Mouse (Mus musculus) hindbrain, embryonic 16.5 days (tissue): ENCODE results near the gene Sel1l2. TPM values are rescaled to one million over a fixed set of nuclear protein-coding genes. Genes with fewer than 3 reads are reported as not detected.

ENCODE experiments used
- ATAC-seq: fragments of 200-750 bp; cut with Nextera tagmentation; 2 replicates; pipeline ENCODE4 v1.8.0; 2017; ENCODE audit warnings: moderate TSS enrichment, moderate library complexity
- H3K27ac ChIP-seq: fragments of 300-500 bp; sonication (generic); 2 replicates; pipeline ENCODE4 v1.5.1; 2014; ENCODE audit warnings: low read depth, mild to moderate bottlenecking, control low read depth, low read length, moderate library complexity
- H3K27me3 ChIP-seq: fragments of 300-500 bp; sonication (generic); replicated peaks from 2 replicates; pipeline ENCODE4 v1.6.1; 2014; ENCODE audit warnings: low read length; ENCODE audit not compliant: control insufficient read depth, insufficient read depth
- H3K36me3 ChIP-seq: fragments of 300-500 bp; sonication (generic); 2 replicates; pipeline ENCODE4 v1.6.1; 2014; ENCODE audit warnings: mild to moderate bottlenecking, low read length, moderate library complexity, mixed read lengths; ENCODE audit not compliant: control insufficient read depth, insufficient read depth
- H3K4me1 ChIP-seq: fragments of 300-500 bp; sonication (generic); 2 replicates; pipeline ENCODE4 v1.6.1; 2014; ENCODE audit warnings: low read depth, low read length; ENCODE audit not compliant: control insufficient read depth, insufficient read depth
- H3K4me2 ChIP-seq: fragments of 300-500 bp; sonication (generic); 2 replicates; pipeline ENCODE4 v1.6.1; 2014; ENCODE audit warnings: mild to moderate bottlenecking, low read length, control low read depth, moderate library complexity
- H3K4me3 ChIP-seq: fragments of 300-500 bp; sonication (generic); 2 replicates; pipeline ENCODE4 v1.5.1; 2014; ENCODE audit warnings: mild to moderate bottlenecking, low read length, control low read depth, moderate library complexity
- H3K9ac ChIP-seq: fragments of 300-500 bp; sonication (generic); 2 replicates; pipeline ENCODE4 v1.6.1; 2014; ENCODE audit warnings: low read depth, mild to moderate bottlenecking, control low read depth, low read length, moderate library complexity
- H3K9me3 ChIP-seq: fragments of 300-500 bp; sonication (generic); 2 replicates; pipeline ENCODE4 v1.6.1; 2014; ENCODE audit warnings: mild to moderate bottlenecking, low read length, moderate library complexity; ENCODE audit not compliant: control insufficient read depth
- WGBS: fragments of 180-500 bp; shearing (Covaris S2); extraction: QIAGEN DNeasy Blood & Tissue Kit; methylation state at CpG from one replicate; pipeline ENCODE4 v1.1.7; 2014; 5-methylcytosine and 5-hydroxymethylcytosine counted together
- polyA plus RNA-seq: library from polyadenylated mRNA; unstranded; fragments of >200 nt; fragmentation: Nextera tagmentation; extraction: Ambion mirVana; gene quantifications from 2 replicates; pipeline ENCODE4 v1.2.1, GENCODE M21; 2015

Sel1l2 gene
- polyA plus RNA-seq, 1 experiment from 2014 or later: not detected

DNA sequence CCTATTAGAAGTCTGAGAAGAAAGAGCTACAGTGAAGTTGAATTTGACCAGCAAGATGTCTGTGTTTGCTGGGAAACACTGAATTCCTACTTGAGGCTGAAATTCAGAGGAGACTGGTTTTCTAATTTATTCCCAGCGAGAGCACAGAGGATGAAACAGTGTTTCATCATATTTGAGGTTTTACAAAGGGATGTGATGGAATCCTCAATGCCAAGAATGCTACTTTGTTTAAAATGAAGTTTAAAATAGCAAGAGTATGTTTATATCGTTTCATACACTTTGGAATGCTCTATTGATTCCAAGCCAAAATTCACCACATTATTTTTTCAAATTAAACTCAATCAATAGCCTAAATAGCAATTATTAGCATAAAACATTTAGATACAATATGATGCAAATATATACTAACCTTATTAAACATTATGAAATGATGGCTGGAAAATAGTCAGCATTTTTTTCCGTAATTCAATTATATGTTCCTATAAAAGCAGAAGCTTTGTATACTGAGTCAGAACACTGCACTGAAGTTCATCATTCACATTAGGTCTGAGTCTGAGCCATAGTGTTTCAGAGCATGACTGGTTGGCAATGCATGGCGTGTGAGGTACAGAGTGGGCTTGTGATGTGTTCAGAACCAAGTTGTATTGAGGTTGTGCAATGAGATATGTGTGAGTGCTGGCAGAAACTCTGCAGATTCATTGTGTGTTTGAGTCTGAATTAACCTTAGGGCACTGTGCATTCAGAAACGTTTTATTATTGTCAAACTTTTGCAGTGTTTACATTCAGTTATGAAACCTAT, 58.8 kb downstream of the Sel1l2 start:
- Histone ChIP-seq H3K9ac (no peak overlapping the region), H3K4me2 (no peak overlapping the region), H3K27me3 (no peaks in the 10 kb centered on the region), H3K4me3 (no peak overlapping the region), H3K9me3 (no peaks in the 10 kb centered on the region), H3K36me3 (no peaks in the 10 kb centered on the region), H3K4me1 (no peaks in the 10 kb centered on the region), H3K27ac (no peak overlapping the region)
- WGBS: 80% methylated on average over 5 of the region's 5 CpGs
- ATAC-seq: no peak

GRCm38 (mm10) chr2:140302976-140303708, 86.4 kb downstream of the Sel1l2 start:
- ATAC-seq: no peak
- H3K9me3 ChIP-seq: no peaks in the 10 kb centered on the region
- 85% methylated on average over 3 of the region's 3 CpGs for WGBS

GRCm38 (mm10) chr2:140297155-140297554, 92.4 kb downstream of the Sel1l2 start:
- H3K27me3 ChIP-seq: no peaks in the 10 kb centered on the region
- no peak overlapping the region for H3K9ac ChIP-seq
- H3K4me1 ChIP-seq: no peaks in the 10 kb centered on the region
- no peak for ATAC-seq
- no peak overlapping the region for H3K4me3 ChIP-seq
- WGBS: 24% methylated on average over 4 of the region's 4 CpGs
- H3K36me3 ChIP-seq: no peaks in the 10 kb centered on the region
- H3K4me2 ChIP-seq: no peak overlapping the region
- H3K9me3 ChIP-seq: no peaks in the 10 kb centered on the region
- no peak overlapping the region for H3K27ac ChIP-seq

More at GRCm38 (mm10) chr2:140302976-140303708, 86.4 kb downstream of the Sel1l2 start:
- Histone ChIP-seq H3K4me2 (no peak overlapping the region), H3K4me3 (no peak overlapping the region), H3K27ac (no peak overlapping the region), H3K27me3 (no peaks in the 10 kb centered on the region), H3K4me1 (no peaks in the 10 kb centered on the region), H3K9ac (no peak overlapping the region), H3K36me3 (no peaks in the 10 kb centered on the region)

- H3K27ac ChIP-seq: no peak overlapping the region
- H3K4me1 ChIP-seq: no peaks in the 10 kb centered on the region
- ATAC-seq: no peak
- H3K4me2 ChIP-seq: no peak overlapping the region
- H3K4me3 ChIP-seq: no peak overlapping the region
- H3K27me3 ChIP-seq: no peaks in the 10 kb centered on the region
- WGBS: 89% methylated on average over 2 of the region's 2 CpGs
- no peaks in the 10 kb centered on the region for H3K9me3 ChIP-seq
- no peak overlapping the region for H3K9ac ChIP-seq
- no peaks in the 10 kb centered on the region for H3K36me3 ChIP-seq
Measured at GRCm38 (mm10) chr2:140293820-140294219, 95.7 kb downstream of the Sel1l2 start.

DNA sequence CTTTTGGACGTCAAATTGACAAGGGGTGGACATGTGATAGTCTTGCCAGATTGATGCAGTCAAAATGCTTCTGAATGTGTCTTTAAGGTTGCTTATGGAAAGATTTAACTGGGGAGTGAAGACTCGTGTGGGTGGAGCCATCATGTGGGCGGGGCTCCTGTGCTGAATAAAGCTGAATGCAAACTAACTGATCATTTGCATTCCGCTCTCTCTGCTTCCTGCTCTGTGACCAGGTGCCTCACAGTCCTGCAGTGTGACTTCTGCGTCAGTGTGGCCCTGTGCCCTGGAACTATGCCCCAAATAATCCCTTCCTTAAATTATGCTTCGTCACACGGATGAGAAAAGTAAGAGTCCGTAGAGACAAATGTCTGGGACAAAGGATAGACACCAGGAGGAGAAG, 108.7 kb downstream of the Sel1l2 start:
- 72% methylated on average over 8 of the region's 8 CpGs for WGBS
- Histone ChIP-seq H3K4me1 (no peaks in the 10 kb centered on the region), H3K9ac (no peak overlapping the region), H3K4me2 (no peak overlapping the region), H3K4me3 (no peak overlapping the region), H3K36me3 (no peaks in the 10 kb centered on the region), H3K9me3 (no peaks in the 10 kb centered on the region), H3K27me3 (no peaks in the 10 kb centered on the region), H3K27ac (no peak overlapping the region)
- no peak for ATAC-seq

DNA sequence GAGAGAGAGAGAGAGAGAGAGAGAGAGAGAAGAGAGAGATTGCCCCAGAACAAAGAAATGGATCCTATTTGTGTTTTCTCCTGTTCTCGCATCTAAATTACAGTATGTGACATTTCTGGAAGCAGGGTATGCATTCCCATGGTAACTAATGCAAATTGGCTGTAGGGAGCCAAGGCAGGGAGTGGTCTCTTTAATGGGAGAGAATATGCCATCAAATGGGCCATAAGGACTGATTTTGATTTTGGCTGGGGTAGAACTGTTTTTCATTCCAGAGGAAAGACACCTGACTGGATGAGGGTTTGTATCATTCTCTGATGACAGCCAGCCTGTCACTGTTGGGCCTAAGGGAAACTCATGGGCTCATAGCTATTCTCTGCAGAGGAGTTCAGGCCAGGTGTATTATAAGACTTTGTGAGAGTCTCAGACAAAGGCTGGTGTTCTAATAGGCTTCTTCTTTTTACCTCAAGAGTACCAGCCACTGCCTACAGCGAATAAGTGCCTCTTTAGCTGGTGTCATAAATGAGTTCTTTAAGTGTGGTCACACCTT, 133.8 kb downstream of the Sel1l2 start:
- no peak overlapping the region for H3K27ac ChIP-seq
- no peak overlapping the region for H3K9ac ChIP-seq
- no peaks in the 10 kb centered on the region for H3K27me3 ChIP-seq
- H3K9me3 ChIP-seq: no peaks in the 10 kb centered on the region
- no peak overlapping the region for H3K4me2 ChIP-seq
- H3K36me3 ChIP-seq: no peaks in the 10 kb centered on the region
- no peaks in the 10 kb centered on the region for H3K4me1 ChIP-seq
- no peak overlapping the region for H3K4me3 ChIP-seq
- no peak for ATAC-seq
- 58% methylated on average over 2 of the region's 2 CpGs for WGBS

GRCm38 (mm10) chr2:140254256-140254655, 135.2 kb downstream of the Sel1l2 start:
- Histone ChIP-seq H3K4me3 (no peak overlapping the region), H3K27me3 (no peaks in the 10 kb centered on the region), H3K4me1 (no peaks in the 10 kb centered on the region), H3K4me2 (no peak overlapping the region), H3K36me3 (no peaks in the 10 kb centered on the region), H3K27ac (no peak overlapping the region), H3K9ac (no peak overlapping the region), H3K9me3 (no peaks in the 10 kb centered on the region)
- no peak for ATAC-seq
- 72% methylated on average over 7 of the region's 7 CpGs for WGBS

DNA sequence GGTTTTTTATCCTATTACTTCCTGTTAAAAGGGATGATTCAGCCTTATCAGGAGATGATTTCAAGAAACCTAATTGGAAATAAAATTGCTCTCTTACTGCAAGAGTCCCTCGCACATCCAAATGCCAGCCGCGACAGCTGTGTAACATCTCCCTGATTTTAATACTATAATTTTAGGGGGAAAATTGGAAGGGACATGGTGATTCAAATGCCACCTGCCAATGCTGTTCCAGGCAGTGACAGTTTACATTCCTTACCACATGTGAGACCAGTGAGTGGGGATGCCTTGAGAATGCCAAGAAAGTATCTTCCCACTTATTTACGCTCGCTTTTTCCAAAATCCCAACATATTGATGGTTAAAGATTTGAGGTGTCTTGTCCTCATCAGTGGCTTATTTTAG, 146.4 kb downstream of the Sel1l2 start:
- WGBS: 87% methylated on average over 5 of the region's 5 CpGs

DNA sequence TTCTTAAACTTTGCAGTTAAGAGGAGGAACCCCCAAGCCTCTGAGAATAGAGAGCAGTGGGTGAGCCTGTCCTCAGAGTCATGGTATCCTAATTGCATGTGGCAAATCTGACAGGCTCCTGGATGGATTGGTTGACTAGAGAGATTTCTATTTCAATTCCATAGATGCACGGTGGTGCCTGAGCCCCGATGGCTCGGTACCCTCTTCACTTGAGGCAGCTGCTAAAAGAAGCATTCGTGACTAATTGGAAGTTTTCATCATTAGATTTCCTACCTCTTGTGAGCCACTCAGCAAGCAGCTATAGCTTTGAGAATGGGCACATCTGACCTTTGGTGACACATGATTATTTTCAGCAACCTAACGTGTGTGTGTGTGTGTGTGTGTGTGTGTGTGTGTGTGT, 147.1 kb downstream of the Sel1l2 start:
- no peak overlapping the region for H3K4me3 ChIP-seq
- 48% methylated on average over 5 of the region's 5 CpGs for WGBS
- H3K4me2 ChIP-seq: no peak overlapping the region
- no peaks in the 10 kb centered on the region for H3K27me3 ChIP-seq
- H3K9ac ChIP-seq: no peak overlapping the region
- no peak for ATAC-seq
- H3K27ac ChIP-seq: no peak overlapping the region
- H3K36me3 ChIP-seq: no peaks in the 10 kb centered on the region
- H3K9me3 ChIP-seq: no peaks in the 10 kb centered on the region
- no peaks in the 10 kb centered on the region for H3K4me1 ChIP-seq

More for the DNA sequence above, 146.4 kb downstream of the Sel1l2 start:
- Histone ChIP-seq H3K4me3 (no peak overlapping the region), H3K4me2 (no peak overlapping the region), H3K4me1 (no peaks in the 10 kb centered on the region), H3K36me3 (no peaks in the 10 kb centered on the region), H3K9ac (no peak overlapping the region), H3K27ac (no peak overlapping the region), H3K9me3 (no peaks in the 10 kb centered on the region), H3K27me3 (no peaks in the 10 kb centered on the region)
- ATAC-seq: no peak
